Mouse (Mus musculus) intestine, embryonic 15.5 days (tissue): ENCODE results near the gene Art1. TPM values are rescaled to one million over a fixed set of nuclear protein-coding genes. Genes with fewer than 3 reads are reported as not detected.
A peak's percentile ranks its signal among the peaks of the same experiment; 100 is the strongest.

Experiments used
- ATAC-seq: fragments of 200-750 bp; cut with Nextera tagmentation; 2 replicates; pipeline ENCODE4 v1.8.0; 2017; ENCODE audit warnings: moderate TSS enrichment, moderate library complexity
- H3K27ac ChIP-seq: fragments of 300-500 bp; sonication (generic); 2 replicates; pipeline ENCODE4 v1.5.1; 2015; ENCODE audit warnings: mild to moderate bottlenecking, inconsistent platforms
- H3K27me3 ChIP-seq: fragments of 300-500 bp; sonication (generic); replicated peaks from 2 replicates; pipeline ENCODE4 v1.6.1; 2015; ENCODE audit warnings: inconsistent platforms
- H3K36me3 ChIP-seq: fragments of 300-500 bp; sonication (generic); 2 replicates; pipeline ENCODE4 v1.6.1; 2015; ENCODE audit warnings: inconsistent platforms
- H3K4me1 ChIP-seq: fragments of 300-500 bp; sonication (generic); replicated peaks from 2 replicates; pipeline ENCODE4 v1.6.1; 2015; ENCODE audit warnings: inconsistent platforms
- H3K4me2 ChIP-seq: fragments of 300-500 bp; sonication (generic); replicated peaks from 2 replicates; pipeline ENCODE4 v1.6.1; 2015; ENCODE audit warnings: mild to moderate bottlenecking, inconsistent platforms
- H3K4me3 ChIP-seq: fragments of 300-500 bp; sonication (generic); replicated peaks from 2 replicates; pipeline ENCODE4 v1.5.1; 2015; ENCODE audit warnings: inconsistent platforms
- H3K9ac ChIP-seq: fragments of 300-500 bp; sonication (generic); 2 replicates; pipeline ENCODE4 v1.6.1; 2015; ENCODE audit warnings: inconsistent platforms
- H3K9me3 ChIP-seq: fragments of 300-500 bp; sonication (generic); 2 replicates; pipeline ENCODE4 v1.6.1; 2016; ENCODE audit warnings: inconsistent platforms
- WGBS: fragments of 180-500 bp; shearing (Covaris S2); methylation state at CpG from one replicate; pipeline ENCODE4 v1.1.7; 2015; 5-methylcytosine and 5-hydroxymethylcytosine counted together
- polyA plus RNA-seq: library from polyadenylated mRNA; unstranded; fragments of >200 nt; fragmentation: Nextera tagmentation; extraction: Ambion mirVana; gene quantifications from 2 replicates; pipeline ENCODE4 v1.2.1, GENCODE M21; 2015

Gene Art1
- polyA plus RNA-seq, 1 experiment from 2014 or later = 0.59 TPM

GRCm38 (mm10) chr7:102113151-102113729 lies 11.7 kb downstream of the Art1 start:
- Histone ChIP-seq H3K36me3 (no peaks in the 10 kb centered on the region), H3K27ac (no peak overlapping the region), H3K27me3 (no peaks in the 10 kb centered on the region), H3K4me2 (0 out of 2 replicates have a peak overlapping the region, but pooled peaks have one; percentile 14), H3K9me3 (no peaks in the 10 kb centered on the region), H3K9ac (no peak overlapping the region), H3K4me1 (no peaks in the 10 kb centered on the region), H3K4me3 (no peak overlapping the region)
- peak; percentile 63 for ATAC-seq
- WGBS = 76% methylated on average over 45 of the region's 45 CpGs

DNA sequence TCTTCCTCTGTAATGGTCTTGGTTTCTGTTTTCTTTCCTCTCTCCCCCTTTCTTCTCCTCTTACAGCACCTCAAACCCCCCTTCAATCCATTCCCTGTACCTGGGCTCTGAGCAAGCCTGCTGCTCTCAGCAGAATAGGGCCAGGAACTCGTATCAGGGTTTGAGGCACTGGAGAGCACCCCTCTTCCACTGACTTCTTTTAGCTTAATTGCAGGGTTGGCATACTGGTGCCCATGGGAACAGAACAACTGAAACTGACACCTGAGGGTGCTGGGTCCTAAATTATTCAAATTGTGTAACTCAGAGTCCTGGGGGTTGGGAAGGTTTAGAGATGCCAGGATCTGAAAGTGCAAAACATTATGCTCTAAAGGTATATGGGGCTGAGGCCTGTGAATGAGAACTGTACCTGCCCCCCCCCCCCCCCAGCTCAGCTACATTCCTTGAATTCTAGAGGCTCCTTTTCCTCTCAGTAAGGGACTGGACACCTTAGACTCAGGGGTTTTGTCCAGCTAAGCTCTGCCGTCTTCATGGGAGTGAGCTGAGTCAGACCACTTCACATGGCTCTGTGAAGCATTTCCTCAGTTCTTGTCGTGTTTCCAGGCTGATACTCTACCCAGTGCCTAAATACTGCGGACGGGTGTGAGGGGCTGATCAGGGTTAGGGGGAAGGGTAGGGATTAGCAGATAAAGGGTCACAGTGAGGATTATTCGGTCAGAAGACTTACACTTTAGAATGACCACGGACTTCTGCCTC lies 15.2 kb downstream of the Art1 start, which contains the start of gene Chrna10:
Gene Chrna10, minus strand, starts transcription at position 250 of the 753 bp plus-strand sequence.
- no peak within 1 kb of the TSS for H3K4me3 ChIP-seq

GRCm38 (mm10) chr7:102117382-102117781 lies 15.8 kb downstream of the Art1 start:
- 71% methylated on average over 6 of the region's 6 CpGs for whole genome bisulfite sequencing
- no peaks in the 10 kb centered on the region for H3K27me3 ChIP-seq
- ATAC-seq = no peak
- no peaks in the 10 kb centered on the region for H3K9me3 ChIP-seq
- no peak overlapping the region for H3K9ac ChIP-seq
- no peak overlapping the region for H3K27ac ChIP-seq
- H3K4me3 ChIP-seq = no peak overlapping the region
- no peak overlapping the region for H3K4me2 ChIP-seq
- H3K4me1 ChIP-seq = no peaks in the 10 kb centered on the region
- peaks cover 20% of the 10 kb centered on the region; the same call in 1 of the 2 replicates for H3K36me3 ChIP-seq

More for the DNA sequence above, 15.2 kb downstream of the Art1 start, which contains the start of gene Chrna10:
- 46% methylated on average over 7 of the region's 7 CpGs for WGBS
- Histone ChIP-seq H3K27me3 (no peaks in the 10 kb centered on the region), H3K4me1 (no peaks in the 10 kb centered on the region), H3K4me2 (no peak within 1 kb of the TSS), H3K36me3 (peaks cover 15% of the 10 kb centered on the region; the same call in 1 of the 2 replicates), H3K27ac (no peak within 1 kb of the TSS), H3K9ac (no peak within 1 kb of the TSS), H3K9me3 (no peaks in the 10 kb centered on the region)
- no peak for ATAC-seq

DNA sequence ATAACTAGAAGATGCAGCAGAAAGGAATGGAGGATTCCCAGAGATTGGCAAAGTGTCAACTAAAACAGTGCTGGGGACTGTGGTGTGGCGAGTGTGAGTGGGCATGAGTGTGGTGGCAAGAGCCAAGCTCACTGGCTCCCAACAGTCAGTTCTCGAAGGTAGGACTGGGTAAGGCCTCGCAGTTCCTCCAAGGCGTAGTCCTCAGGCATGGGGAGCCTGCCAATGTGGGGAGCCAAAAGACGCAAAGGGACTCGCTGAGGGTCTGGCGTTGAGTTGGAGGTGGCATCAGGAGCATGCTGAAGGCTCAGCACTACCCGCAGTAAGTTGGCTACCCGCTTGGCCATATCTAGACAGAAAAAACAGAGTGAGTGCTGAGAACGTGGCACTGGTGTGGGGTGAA lies 18.8 kb downstream of the Art1 start:
- Histone ChIP-seq H3K36me3 (peaks cover 47% of the 10 kb centered on the region), H3K27ac (no peak overlapping the region), H3K4me2 (no peak overlapping the region), H3K4me1 (no peaks in the 10 kb centered on the region), H3K4me3 (no peak overlapping the region), H3K9ac (no peak overlapping the region), H3K9me3 (no peaks in the 10 kb centered on the region), H3K27me3 (no peaks in the 10 kb centered on the region)
- WGBS = 94% methylated on average over 10 of the region's 10 CpGs
- ATAC-seq = no peak

DNA sequence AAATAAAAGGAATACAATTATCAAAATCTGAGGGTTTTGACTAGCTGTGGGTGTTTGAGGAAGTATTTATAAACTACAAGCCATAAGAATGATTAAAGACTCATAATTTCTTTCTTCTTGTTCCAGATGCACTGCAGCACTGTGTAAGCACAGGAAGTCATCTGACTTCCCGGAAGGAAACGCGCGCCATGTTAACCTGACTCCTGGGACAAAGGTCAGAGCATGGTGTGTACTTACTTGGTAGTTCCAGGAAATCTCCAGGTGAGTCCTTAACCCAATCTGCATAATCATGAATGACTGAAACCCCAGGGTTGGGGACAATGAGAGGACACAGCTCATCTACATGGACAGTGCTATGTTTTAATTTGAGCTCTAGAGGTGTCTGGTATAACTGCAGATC lies 30.9 kb downstream of the Art1 start:
- WGBS = 79% methylated on average over 4 of the region's 4 CpGs
- Histone ChIP-seq H3K4me3 (no peak overlapping the region), H3K9me3 (no peaks in the 10 kb centered on the region), H3K27me3 (no peaks in the 10 kb centered on the region), H3K9ac (no peak overlapping the region), H3K4me2 (no peak overlapping the region), H3K4me1 (no peaks in the 10 kb centered on the region), H3K27ac (no peak overlapping the region), H3K36me3 (peaks cover 25% of the 10 kb centered on the region)
- ATAC-seq = no peak

- H3K36me3 ChIP-seq = peaks cover 27% of the 10 kb centered on the region
- no peak for ATAC-seq
- H3K9ac ChIP-seq = no peak overlapping the region
- no peaks in the 10 kb centered on the region for H3K4me1 ChIP-seq
- H3K27ac ChIP-seq = no peak overlapping the region
- no peak overlapping the region for H3K4me3 ChIP-seq
- H3K27me3 ChIP-seq = no peaks in the 10 kb centered on the region
- H3K4me2 ChIP-seq = no peak overlapping the region
- 85% methylated on average over 1 of the region's 1 CpGs for WGBS
- no peaks in the 10 kb centered on the region for H3K9me3 ChIP-seq
Observed at GRCm38 (mm10) chr7:102137464-102137863, 35.9 kb downstream of the Art1 start.

DNA sequence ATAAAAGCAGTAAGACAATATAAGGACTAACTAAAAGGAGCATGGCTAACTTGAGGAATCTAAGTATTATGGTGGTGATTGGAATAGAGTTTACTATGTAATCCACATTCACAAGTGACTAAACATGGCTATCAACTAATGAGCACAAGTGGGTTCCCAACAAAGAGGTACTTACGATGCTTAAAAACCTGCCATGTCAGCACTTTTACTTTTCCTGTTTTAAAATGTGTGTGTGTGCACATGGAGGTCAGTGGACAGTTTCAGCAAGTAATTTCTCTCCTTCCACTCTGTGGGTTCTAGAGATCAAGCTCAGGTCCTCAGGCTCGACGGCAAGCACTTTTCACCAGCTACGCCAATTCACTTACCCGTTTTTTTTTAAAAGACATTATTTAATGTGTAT lies 36.4 kb downstream of the Art1 start:
- Histone ChIP-seq H3K27ac (no peak overlapping the region), H3K4me3 (no peak overlapping the region), H3K4me1 (no peaks in the 10 kb centered on the region), H3K4me2 (no peak overlapping the region), H3K27me3 (no peaks in the 10 kb centered on the region), H3K9ac (no peak overlapping the region), H3K36me3 (peaks cover 24% of the 10 kb centered on the region), H3K9me3 (no peaks in the 10 kb centered on the region)
- WGBS = 96% methylated on average over 5 of the region's 5 CpGs
- ATAC-seq = no peak

DNA sequence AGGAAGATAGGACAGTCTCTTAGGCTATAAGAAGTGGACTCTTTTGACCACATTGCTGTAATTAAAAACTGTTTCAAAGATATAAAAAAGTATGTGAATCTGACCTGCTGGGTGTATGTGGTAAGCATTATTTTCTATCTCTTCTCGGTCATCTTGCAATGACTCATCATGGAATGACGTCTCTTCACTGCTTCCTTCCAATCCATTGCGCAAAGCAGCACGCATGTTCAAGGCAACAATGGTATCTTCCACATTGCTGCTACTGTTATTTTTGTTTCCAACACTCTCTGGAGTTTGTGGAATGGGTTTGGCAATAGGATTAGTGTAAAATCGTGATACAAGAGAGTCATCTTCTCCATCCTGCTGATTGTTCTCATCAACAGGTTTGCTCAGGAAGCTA lies 52.1 kb downstream of the Art1 start:
- H3K36me3 ChIP-seq = peaks cover 25% of the 10 kb centered on the region
- H3K9me3 ChIP-seq = no peaks in the 10 kb centered on the region

More for the DNA sequence above, 52.1 kb downstream of the Art1 start:
- H3K4me2 ChIP-seq = no peak overlapping the region
- no peak overlapping the region for H3K4me3 ChIP-seq
- ATAC-seq = no peak
- no peak overlapping the region for H3K9ac ChIP-seq
- no peaks in the 10 kb centered on the region for H3K27me3 ChIP-seq
- H3K4me1 ChIP-seq = no peaks in the 10 kb centered on the region
- H3K27ac ChIP-seq = no peak overlapping the region
- 90% methylated on average over 5 of the region's 5 CpGs for WGBS

Other genes starting within 250 kb of the Art1 start
- gene Folr2, start 244.5 kb upstream of the Art1 start, polyA plus RNA-seq = 2.3 and 2.9 TPM in 2 replicates
- 71.5 and 74.7 TPM in 2 replicates for gene Anapc15, start 238.0 kb upstream of the Art1 start, polyA plus RNA-seq
- 121 and 149 TPM in 2 replicates for gene Folr1, start 231.0 kb upstream of the Art1 start, polyA plus RNA-seq
- gene Lamtor1, start 195.8 kb upstream of the Art1 start, polyA plus RNA-seq = 184 and 199 TPM in 2 replicates
- gene Tomt, start 195.4 kb upstream of the Art1 start, polyA plus RNA-seq = 0.29 and 0.38 TPM in 2 replicates
- gene Lrrc51, start 167.8 kb upstream of the Art1 start, polyA plus RNA-seq = 6.7 and 9.2 TPM in 2 replicates
- 54.6 and 55.5 TPM in 2 replicates for gene Numa1, start 167.6 kb upstream of the Art1 start, polyA plus RNA-seq
- gene Il18bp, start 83.1 kb upstream of the Art1 start, polyA plus RNA-seq = 2.3 and 2.8 TPM in 2 replicates
- gene Rnf121, start 36.3 kb upstream of the Art1 start, polyA plus RNA-seq = 28.0 and 30.3 TPM in 2 replicates
- 22.9 and 24.3 TPM in 2 replicates for gene Xndc1, start 36.2 kb upstream of the Art1 start, polyA plus RNA-seq
- 0.75 and 1.0 TPM in 2 replicates for gene Xntrpc, start 36.0 kb upstream of the Art1 start, polyA plus RNA-seq
- not detected in 2 replicates for gene Trpc2, start 18.6 kb upstream of the Art1 start, polyA plus RNA-seq
- 0.32 and 0.68 TPM in 2 replicates for gene Art5, start 7.7 kb downstream of the Art1 start, polyA plus RNA-seq
- gene Chrna10, start 15.1 kb downstream of the Art1 start, polyA plus RNA-seq = 0.06 TPM in 1 of 2 replicates, not detected in the other
- gene Nup98, start 108.4 kb downstream of the Art1 start, polyA plus RNA-seq = 31.4 and 33.4 TPM in 2 replicates
- 98.9 and 109 TPM in 2 replicates for gene Pgap2, start 108.5 kb downstream of the Art1 start, polyA plus RNA-seq
- 60.2 and 62.1 TPM in 2 replicates for gene Rhog, start 154.3 kb downstream of the Art1 start, polyA plus RNA-seq
- 20.1 TPM in 2 replicates for gene Stim1, start 166.1 kb downstream of the Art1 start, polyA plus RNA-seq